Mouse (Mus musculus): ENCODE results near the gene Sec62.
A peak's percentile ranks its signal among the peaks of the same experiment; 100 is the strongest.
"Not testable (repeated sequence)": the region's sequence is repeated elsewhere in the genome, so short reads cannot be mapped to it uniquely, and the experiment has no call there.

The Sec62 gene

DNA sequence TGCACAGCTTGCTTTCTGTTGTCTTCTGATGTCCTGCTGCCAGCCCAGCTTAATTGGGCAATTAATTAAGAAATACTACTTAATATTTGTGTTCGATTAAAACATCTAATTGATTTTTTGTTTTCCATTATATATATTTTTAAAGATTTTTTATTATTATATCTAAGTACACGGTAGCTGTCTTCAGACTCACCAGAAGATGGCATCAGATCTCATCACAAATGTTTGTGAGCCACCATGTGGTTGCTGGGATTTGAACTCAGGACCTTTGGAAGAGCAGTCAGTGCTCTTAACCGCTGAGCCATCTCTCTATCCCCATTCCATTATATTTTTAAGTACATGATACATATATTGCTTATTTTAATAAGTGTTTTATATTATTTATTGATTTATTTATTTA is 40.6 kb downstream of the Sec62 start:
- no peak for DNase-seq

DNA sequence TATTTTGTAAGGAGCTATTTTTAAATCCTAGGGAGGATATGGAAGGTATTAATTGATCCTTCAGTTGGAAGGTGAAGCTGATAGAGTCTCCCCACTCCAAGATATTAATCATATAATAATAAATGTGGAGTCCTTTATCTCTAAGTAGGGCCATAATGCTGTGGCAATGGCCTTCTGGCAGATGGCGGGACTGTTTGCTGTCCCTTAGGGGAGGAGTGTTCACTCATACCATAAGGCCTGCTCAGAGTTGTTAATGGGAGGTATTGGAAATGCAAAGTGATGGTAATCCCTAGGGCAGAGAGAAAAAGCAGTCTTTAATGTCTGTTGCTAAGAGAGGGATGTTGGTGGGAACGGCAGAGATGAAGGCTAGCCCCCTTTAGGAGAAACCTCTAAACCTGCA is 53.1 kb downstream of the Sec62 start:
- no peak for DNase-seq

DNA sequence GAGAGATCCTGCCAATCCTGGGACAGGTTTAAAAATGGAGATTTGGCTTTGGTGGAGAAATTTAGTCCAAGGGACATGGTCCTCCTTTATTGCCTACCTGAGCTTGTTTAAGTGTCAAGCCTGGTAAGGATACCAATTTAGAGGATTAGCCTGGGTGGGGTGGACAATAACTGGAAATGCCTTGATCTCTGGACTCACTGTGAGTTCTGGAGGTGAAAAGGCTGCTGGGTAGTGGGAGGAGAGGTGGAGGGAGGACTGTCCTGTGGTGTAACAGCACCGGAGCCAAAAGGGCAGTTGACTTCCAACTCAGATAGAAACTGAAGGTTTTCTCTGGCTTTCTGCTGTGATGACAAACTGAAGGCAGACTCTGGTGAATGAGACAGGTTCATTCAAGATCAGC is 54.7 kb downstream of the Sec62 start:
- DNase-seq, result no peak

DNA sequence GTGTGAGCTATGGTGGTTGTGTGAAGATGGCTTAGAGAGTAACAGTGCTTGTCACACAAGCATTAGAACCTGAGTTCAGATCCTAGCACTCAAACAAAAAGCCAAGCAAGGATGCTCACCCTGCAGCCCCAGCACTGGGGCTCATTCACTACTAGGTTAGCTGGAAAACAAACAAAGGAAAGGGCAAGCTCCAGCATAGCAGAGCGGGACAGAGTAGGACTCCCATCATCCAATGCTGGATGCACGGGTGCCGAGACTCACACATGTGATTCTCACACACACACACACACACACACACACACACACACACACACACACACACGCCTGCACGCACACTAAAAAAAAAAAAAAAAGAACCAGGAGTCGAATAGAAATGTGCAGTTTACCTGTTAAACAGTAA is 58.7 kb downstream of the Sec62 start:
- DNase-seq, result no peak

DNA sequence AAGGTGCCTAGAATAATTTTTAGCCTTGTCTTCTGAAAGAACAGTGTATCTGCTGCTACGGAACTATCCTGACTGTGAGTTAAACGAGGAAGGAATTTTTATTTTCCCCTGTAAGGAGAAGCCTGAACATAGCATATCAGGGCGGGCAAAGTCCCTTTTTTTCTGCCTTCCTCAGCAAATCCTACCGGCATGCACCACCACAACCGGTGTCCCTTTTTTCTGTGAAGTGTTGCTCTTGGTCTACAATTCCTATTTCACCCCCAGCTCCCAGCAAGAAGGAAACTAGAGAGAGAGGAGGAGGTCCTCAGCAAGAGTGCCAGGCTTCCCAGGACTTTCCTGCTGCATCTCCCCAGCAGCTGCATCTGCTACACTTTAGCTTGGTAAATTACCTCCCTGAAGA is 60.9 kb downstream of the Sec62 start:
- no peak for DNase-seq

DNA sequence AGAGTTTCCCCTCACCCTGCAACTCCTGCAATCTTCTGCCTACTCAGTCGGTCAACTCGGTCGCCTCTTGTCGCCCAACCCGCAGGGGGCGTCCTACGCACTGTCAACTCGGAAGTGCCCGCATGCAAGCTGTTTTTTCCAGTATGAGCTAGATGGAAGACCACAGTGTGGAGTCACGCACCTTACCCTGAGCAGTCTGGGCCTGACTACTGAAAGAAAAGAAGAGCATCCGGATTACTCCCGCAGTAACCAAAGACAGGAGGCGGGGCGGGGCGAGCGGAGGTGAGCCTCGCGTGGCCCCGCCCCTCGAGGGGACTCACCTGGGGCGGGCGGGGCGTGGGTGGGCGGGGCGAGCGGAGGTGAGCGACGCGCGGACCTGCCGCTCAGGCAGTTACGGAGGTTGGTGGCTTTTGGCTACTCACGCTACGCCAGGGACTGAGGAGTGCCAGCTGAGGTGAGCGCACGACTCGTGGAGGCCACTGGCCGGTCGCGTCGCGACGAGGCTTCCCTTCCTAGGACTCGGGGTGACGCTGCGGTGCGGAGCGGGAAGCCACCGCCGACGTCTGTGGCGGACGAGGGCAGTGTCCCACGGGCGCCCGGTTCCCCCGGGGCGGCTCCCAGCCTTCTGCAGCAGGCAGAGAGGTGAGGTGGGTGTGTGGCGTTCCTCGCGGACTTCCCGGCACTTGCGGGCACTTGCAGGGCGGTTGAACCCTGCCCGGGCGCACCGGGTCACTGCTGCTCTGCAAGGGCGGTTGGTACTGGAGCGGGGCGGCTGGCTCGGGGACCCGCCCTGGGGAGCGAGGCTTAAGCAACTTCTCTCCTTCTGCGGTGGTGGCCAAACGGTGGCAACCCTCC is 63.2 kb downstream of the Sec62 start, which contains the start of gene Gpr160:
Gene Gpr160, plus strand, starts transcription at position 347 of the 855 bp plus-strand sequence.
- peak; percentile 43 for DNase-seq

DNA sequence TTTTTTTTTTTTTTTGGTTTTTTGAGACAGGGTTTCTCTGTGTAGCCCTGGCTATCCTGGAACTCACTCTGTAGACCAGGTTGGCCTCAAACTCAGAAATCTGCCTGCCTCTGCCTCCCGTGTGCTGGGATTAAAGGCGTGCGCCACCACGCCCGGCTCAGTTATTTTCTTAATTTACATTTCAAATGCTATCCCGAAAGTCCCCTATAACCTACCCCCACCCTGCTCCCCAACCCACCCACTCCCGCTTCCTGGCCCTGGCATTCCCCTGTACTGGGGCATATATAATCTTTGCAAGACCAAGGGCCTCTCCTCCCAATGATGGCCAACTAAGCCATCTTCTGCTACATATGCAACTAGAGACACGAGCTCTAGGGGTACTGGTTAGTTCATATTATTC is 66.9 kb downstream of the Sec62 start:
- DNase-seq, result not testable (repeated sequence)

DNA sequence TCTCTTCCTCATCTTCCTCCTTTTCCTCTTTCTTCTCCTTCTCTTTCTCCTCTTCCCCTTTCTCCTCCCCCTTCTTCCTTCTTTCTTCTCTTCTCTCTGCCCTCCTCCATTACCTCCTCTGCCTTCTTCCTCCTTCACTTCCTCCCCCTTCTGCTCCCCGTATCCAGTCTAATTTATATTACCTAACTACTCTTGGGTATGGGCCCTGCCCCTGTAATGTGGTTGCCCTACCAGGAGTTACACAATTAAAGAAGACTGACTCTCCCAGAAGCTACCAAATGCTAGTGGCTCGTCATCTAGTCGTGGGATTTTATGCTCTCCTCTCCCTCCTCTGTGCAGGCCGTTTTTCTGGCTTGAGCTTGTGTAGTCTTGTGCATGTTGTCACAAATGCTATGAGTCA is 68.0 kb downstream of the Sec62 start:
- no peak for DNase-seq

DNA sequence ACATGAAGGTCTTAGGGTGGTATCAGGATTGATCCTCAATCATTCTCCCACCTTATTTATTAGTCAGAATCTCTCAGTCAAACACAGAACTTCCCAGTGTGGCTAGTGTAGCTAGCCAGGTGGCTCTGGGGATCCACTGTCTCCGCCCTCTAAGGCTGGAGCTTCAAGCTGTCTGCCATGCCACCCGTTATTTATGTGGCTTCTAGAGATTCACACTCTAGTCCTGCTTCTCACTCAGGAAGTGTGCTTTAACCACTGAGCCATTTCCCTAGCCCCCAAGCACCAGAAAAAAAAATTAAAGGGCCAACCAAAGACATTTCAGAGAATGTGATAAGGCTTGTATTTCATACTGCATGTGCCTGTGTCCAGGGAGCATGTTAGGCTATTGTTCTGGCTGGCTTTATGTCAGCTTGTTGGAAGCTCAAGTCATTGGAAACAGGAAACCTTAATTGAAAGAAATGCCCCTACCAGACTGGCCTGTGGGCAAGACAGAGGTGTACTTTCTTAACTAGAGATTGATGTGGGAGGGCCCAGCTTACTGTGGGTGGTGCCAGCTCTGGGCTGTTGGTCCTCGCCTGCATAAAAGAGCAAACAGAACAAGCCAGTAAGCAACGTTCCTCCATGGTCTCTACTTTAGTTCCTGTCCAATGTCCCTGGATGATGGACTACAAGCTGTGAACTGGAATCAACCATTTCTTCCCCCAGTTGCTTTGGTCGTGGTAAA is 71.2 kb downstream of the Sec62 start:
- no peak for DNase-seq

DNA sequence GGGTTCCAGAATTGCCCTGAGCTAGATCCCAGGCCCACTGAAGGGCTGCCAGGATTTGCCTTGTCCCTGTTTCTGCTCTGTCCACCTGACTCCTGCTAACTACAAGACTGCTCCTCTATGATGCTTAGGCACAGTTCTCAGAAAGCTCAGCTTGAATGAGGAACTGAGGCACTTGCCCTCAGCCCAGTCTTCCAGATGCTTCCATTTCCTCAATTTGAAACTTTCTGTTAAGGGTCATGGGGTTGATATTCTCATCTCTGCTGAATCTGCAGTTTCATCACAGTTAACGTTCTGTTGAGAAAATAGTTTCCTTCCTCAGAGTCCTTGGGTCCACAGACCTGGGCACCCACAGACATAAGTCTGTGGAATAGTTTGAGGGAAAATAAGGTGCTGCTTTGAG is 72.0 kb downstream of the Sec62 start:
- no peak for DNase-seq

DNA sequence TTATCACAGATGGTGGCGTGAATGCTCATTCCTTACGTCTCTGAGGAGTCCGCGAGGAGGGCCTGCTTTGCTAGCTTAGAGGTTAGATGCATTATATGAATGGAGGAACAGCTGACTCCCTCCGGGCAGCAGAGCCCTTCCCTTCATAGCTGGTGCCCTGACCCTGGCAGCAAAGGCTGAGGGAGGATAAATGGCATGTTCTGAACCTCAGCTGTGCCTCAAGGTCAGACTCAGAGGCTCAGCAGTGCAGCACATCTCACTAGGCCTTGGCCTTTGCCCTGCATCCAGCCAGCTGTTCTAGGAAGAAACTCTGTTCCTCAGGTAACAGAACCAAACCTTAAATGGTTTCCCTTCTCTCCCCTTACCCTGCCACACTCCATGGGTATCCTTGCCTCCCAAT is 75.5 kb downstream of the Sec62 start:
- DNase-seq, result no peak

DNA sequence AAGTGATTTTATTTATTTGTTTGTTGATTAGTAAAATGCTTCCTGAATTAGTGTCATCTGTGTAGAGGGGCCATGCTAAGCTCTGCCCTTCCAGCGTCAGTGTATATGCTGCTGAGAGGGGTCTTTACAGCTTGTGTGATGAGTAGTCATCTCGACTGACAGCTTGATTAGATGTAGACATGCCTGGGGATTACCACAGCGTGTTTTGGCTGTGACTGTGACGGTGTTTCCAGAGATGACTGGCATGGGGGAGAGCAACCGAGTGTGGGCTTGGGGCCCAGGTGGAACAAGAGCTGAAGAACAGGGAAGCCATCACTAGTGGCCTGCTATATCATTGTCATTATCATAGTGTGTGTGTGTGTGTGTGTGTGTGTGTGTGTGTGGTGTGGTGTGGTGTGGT is 76.0 kb downstream of the Sec62 start:
- no peak for DNase-seq

DNA sequence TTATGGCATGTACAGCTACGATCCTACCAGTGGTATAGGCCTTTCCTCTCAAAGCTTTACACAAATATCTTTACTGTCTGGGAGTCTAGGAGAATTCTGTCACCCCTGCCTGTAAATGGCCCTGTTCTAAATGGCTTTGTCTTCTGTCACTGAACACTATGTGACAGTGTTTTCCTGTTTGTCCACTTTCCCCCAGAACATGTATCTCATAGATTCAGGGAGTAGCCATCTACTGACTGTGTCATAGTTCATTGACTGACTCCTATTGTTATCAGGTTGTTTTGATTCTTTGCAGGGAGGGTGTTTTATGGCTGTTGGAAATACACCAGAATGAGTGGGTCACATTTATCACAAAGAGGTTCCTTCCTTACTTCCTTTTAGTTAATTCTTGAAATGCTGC is 77.3 kb downstream of the Sec62 start:
- no peak for DNase-seq

All from right cerebral cortex, adult 18-20 months (tissue).